Mouse (Mus musculus) heart, embryonic 16.5 days (tissue): Measurements from ENCODE around the gene Irf6. TPM values are rescaled to one million over a fixed set of nuclear protein-coding genes. Genes with fewer than 3 reads are reported as not detected.

Source experiments
- ATAC-seq: fragments of 200-750 bp; cut with Nextera tagmentation; replicated peaks from 2 replicates; pipeline ENCODE4 v1.8.0; 2017; ENCODE audit warnings: moderate number of reproducible peaks; ENCODE audit not compliant: insufficient read depth, low FRiP score; ENCODE audit errors: extremely low read depth
- H3K27ac ChIP-seq: fragments of 300-500 bp; sonication (generic); 2 replicates; pipeline ENCODE4 v1.5.1; 2014; ENCODE audit warnings: mild to moderate bottlenecking, low read length, control low read depth, moderate library complexity
- H3K27me3 ChIP-seq: fragments of 300-500 bp; sonication (generic); 2 replicates; pipeline ENCODE4 v1.6.1; 2014; ENCODE audit warnings: low read length, mixed read lengths; ENCODE audit not compliant: control insufficient read depth, insufficient read depth
- H3K36me3 ChIP-seq: fragments of 300-500 bp; sonication (generic); 2 replicates; pipeline ENCODE4 v1.6.1; 2014; ENCODE audit not compliant: control insufficient read depth, insufficient read depth
- H3K4me1 ChIP-seq: fragments of 300-500 bp; sonication (generic); 2 replicates; pipeline ENCODE4 v1.6.1; 2014; ENCODE audit warnings: low read length, mixed read lengths; ENCODE audit not compliant: control insufficient read depth, insufficient read depth
- H3K4me2 ChIP-seq: fragments of 300-500 bp; sonication (generic); 2 replicates; pipeline ENCODE4 v1.6.1; 2014; ENCODE audit warnings: low read depth, mild to moderate bottlenecking, control low read depth, low read length
- H3K4me3 ChIP-seq: fragments of 300-500 bp; sonication (generic); 2 replicates; pipeline ENCODE4 v1.5.1; 2014; ENCODE audit warnings: mild to moderate bottlenecking, control low read depth, low read length
- H3K9ac ChIP-seq: fragments of 300-500 bp; sonication (generic); 2 replicates; pipeline ENCODE4 v1.6.1; 2014; ENCODE audit warnings: low read length, control low read depth
- H3K9me3 ChIP-seq: fragments of 300-500 bp; sonication (generic); replicated peaks from 2 replicates; pipeline ENCODE4 v1.6.1; 2016; ENCODE audit warnings: low read length; ENCODE audit not compliant: control insufficient read depth
- WGBS: fragments of 180-500 bp; shearing (Covaris S2); extraction: QIAGEN DNeasy Blood & Tissue Kit; methylation state at CpG from one replicate; pipeline ENCODE4 v1.1.7; 2014; 5-methylcytosine and 5-hydroxymethylcytosine counted together
- polyA plus RNA-seq: library from polyadenylated mRNA; unstranded; fragments of >200 nt; fragmentation: Nextera tagmentation; extraction: Ambion mirVana; gene quantifications from 2 replicates; pipeline ENCODE4 v1.2.1, GENCODE M21; 2015

The Irf6 gene
- polyA plus RNA-seq, 1 experiment from 2014 or later: 5.3 TPM

DNA sequence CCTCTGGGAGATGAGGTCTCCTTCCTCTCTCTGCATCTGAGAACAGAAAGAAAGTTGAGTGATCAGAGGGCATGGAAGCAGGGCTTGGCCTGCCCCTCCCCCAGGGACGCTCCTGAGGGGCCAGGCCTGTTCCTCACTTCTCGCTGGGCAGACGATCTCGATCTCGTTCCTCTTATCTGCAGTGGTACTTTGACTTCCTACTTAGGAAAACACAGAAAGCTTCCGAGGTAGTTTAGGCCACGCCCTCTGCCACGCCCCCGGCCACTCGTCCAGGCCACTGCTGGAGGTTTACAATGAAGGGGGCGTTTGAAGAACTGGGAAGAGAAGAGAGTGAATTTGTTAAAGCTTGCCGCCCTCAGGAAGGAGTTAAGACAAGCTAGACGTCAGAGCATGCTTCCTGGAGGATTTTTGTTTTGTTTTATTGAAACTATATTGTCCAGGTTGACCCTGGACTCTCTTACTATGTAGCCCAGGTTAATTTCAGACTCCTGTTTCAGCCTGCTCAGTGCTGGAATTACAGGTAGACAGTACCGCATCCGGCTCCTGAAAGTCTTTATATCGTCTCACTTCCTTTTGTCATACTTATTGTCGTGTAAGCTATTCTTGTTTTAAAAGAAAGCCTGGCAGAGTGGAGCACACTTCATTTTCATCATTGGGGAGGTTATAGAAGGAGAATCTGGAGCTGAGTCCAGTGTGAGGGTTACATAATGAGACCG is 7.6 kb downstream of the Irf6 start:
- peak overlapping the region; percentile 44 for H3K4me3 ChIP-seq
- peak; percentile 58; the same call in 1 of the 2 replicates for ATAC-seq
- H3K9ac ChIP-seq: peak overlapping the region; percentile 67
- H3K4me1 ChIP-seq: peaks cover 10% of the 10 kb centered on the region
- H3K27ac ChIP-seq: peak overlapping the region; percentile 27; the same call in 1 of the 2 replicates
- H3K27me3 ChIP-seq: no peaks in the 10 kb centered on the region
- no peaks in the 10 kb centered on the region for H3K9me3 ChIP-seq
- no peaks in the 10 kb centered on the region for H3K36me3 ChIP-seq
- 14% methylated on average over 18 of the region's 18 CpGs for WGBS
- peak overlapping the region; percentile 63 for H3K4me2 ChIP-seq

GRCm38 (mm10) chr1:193167746-193168145 is 14.8 kb downstream of the Irf6 start, which contains the start of gene A130010J15Rik:
A130010J15Rik (plus strand) TSS chr1:193168046.
- 88% methylated on average over 3 of the region's 3 CpGs for WGBS
- peaks cover 15% of the 10 kb centered on the region for H3K4me1 ChIP-seq
- no peaks in the 10 kb centered on the region for H3K36me3 ChIP-seq
- no peaks in the 10 kb centered on the region for H3K9me3 ChIP-seq
- H3K27ac ChIP-seq: no peak within 1 kb of the TSS
- no peak within 1 kb of the TSS for H3K4me3 ChIP-seq
- no peak for ATAC-seq
- no peak within 1 kb of the TSS for H3K9ac ChIP-seq
- H3K27me3 ChIP-seq: no peaks in the 10 kb centered on the region
- H3K4me2 ChIP-seq: no peak within 1 kb of the TSS

DNA sequence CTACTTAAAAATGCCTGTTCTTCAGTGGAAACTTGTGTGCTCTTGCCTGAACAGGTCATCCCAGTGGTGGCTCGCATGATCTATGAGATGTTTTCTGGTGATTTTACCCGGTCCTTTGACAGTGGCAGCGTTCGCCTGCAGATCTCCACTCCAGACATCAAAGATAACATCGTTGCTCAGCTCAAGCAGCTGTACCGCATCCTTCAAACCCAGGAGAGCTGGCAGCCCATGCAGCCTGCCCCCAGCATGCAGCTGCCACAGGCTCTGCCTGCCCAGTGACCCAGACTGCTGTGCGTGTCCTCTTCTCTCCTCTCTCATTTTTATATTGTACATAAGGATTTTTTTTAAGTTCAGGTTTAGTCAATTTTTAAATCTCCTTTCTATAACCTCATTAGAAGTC is 16.3 kb downstream of the Irf6 start:
- no peak overlapping the region for H3K4me3 ChIP-seq
- ATAC-seq: no peak
- no peak overlapping the region for H3K9ac ChIP-seq
- H3K27ac ChIP-seq: no peak overlapping the region
- H3K9me3 ChIP-seq: no peaks in the 10 kb centered on the region
- no peaks in the 10 kb centered on the region for H3K27me3 ChIP-seq
- no peak overlapping the region for H3K4me2 ChIP-seq
- 72% methylated on average over 7 of the region's 7 CpGs for WGBS
- no peaks in the 10 kb centered on the region for H3K36me3 ChIP-seq
- H3K4me1 ChIP-seq: peaks cover 20% of the 10 kb centered on the region

DNA sequence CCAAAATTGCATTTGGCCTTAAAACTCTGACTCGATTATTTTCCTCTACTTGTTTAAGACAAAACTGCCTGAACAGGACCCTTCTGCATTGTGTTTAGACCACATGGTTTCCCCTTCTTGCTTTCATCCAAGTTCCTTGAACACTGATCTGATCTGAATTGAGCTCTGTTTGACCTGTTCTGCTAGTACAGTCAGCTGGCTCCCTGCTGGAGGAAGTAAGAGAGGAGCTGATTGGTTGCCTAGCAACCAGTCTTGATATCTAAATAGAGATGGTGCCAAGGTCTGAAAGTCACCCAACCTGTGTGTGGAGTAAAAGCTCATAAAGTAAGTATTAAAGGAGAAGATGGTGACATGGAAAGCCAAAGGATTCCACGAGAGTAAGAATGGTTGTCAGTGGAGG is 16.9 kb downstream of the Irf6 start:
- Histone ChIP-seq H3K27me3 (no peaks in the 10 kb centered on the region), H3K36me3 (no peaks in the 10 kb centered on the region), H3K9me3 (no peaks in the 10 kb centered on the region), H3K4me3 (no peak overlapping the region), H3K9ac (no peak overlapping the region), H3K4me2 (no peak overlapping the region), H3K4me1 (peaks cover 26% of the 10 kb centered on the region), H3K27ac (no peak overlapping the region)
- 64% methylated on average over 2 of the region's 2 CpGs for WGBS
- ATAC-seq: no peak

- WGBS: under 1% methylated on average over 48 of the region's 48 CpGs
- Histone ChIP-seq H3K36me3 (no peaks in the 10 kb centered on the region), H3K4me2 (peak overlapping the region; percentile 86), H3K9me3 (no peaks in the 10 kb centered on the region), H3K27ac (peak overlapping the region; percentile 89), H3K4me3 (peak overlapping the region; percentile 69), H3K27me3 (no peaks in the 10 kb centered on the region), H3K4me1 (peaks cover 39% of the 10 kb centered on the region), H3K9ac (peak overlapping the region; percentile 87)
- ATAC-seq: peak; percentile 97
Measured at GRCm38 (mm10) chr1:193172991-193173809, 20.3 kb downstream of the Irf6 start.

GRCm38 (mm10) chr1:193173810-193174129 is 20.9 kb downstream of the Irf6 start:
- peaks cover 39% of the 10 kb centered on the region for H3K4me1 ChIP-seq
- WGBS: 14% methylated on average over 9 of the region's 9 CpGs
- no peaks in the 10 kb centered on the region for H3K27me3 ChIP-seq
- H3K27ac ChIP-seq: peak overlapping the region; percentile 89
- peak overlapping the region; percentile 87 for H3K9ac ChIP-seq
- no peak for ATAC-seq
- H3K4me3 ChIP-seq: peak overlapping the region; percentile 69
- peak overlapping the region; percentile 86 for H3K4me2 ChIP-seq
- H3K9me3 ChIP-seq: no peaks in the 10 kb centered on the region
- no peaks in the 10 kb centered on the region for H3K36me3 ChIP-seq

DNA sequence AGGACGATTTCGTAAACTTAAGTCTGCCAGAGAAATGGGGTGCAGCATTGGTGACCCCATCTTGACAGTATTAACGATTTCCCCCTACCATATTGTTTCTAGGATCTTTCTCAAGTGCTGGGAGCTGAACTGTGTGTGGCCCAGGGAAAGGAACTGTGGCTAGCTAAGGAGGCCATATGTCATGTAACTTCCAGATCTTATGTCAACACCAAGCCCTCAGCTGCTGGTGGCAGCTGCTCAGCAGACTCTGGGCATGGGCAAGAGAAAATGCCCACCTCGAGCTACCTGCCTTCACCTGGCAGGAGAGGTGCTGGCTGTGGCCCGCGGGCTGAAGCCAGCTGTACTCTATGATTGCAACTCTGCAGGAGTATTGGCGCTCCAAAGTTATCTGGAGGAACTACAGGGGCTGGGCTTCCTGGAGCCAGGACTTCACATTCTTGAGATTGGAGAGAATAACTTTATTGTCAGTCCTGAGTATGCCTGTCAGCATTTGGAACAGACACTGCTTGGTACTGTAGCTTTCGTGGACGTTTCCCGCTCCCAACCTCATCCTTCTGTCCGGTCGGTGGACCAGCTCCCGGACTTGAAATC is 21.3 kb downstream of the Irf6 start:
- no peak for ATAC-seq
- Histone ChIP-seq H3K36me3 (no peaks in the 10 kb centered on the region), H3K27ac (peak overlapping the region; percentile 89), H3K4me3 (peak overlapping the region; percentile 69), H3K4me1 (peaks cover 39% of the 10 kb centered on the region), H3K9ac (peak overlapping the region; percentile 87), H3K9me3 (no peaks in the 10 kb centered on the region), H3K4me2 (peak overlapping the region; percentile 86), H3K27me3 (no peaks in the 10 kb centered on the region)
- WGBS: 48% methylated on average over 13 of the region's 13 CpGs

DNA sequence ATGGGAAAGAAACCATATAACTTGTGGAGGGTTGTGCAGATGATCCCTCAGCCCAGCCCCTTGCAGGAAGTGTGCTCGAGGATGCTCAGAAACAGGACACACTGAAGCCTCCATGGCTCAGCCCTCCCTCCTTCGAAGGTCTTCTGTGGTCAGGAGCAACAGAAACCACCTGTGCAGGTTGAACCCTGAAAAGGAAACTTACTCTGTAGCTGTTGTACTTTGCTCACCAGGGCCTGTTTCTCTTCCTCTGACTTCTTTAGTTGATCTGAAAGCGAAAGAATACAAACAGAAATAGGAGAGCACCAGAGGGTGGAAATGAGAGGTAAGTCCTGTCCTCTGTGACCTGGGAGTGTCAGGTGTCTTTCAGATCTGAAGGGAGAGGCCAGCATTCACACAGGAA is 28.2 kb downstream of the Irf6 start:
- H3K27me3 ChIP-seq: no peaks in the 10 kb centered on the region
- no peak for ATAC-seq
- no peak overlapping the region for H3K4me3 ChIP-seq
- 0 out of 2 replicates have a peak, but pooled peaks cover 3% of the 10 kb centered on the region for H3K4me1 ChIP-seq
- no peak overlapping the region for H3K9ac ChIP-seq
- H3K4me2 ChIP-seq: no peak overlapping the region
- H3K36me3 ChIP-seq: no peaks in the 10 kb centered on the region
- H3K9me3 ChIP-seq: no peaks in the 10 kb centered on the region
- H3K27ac ChIP-seq: no peak overlapping the region
- 67% methylated on average over 3 of the region's 3 CpGs for WGBS

- Histone ChIP-seq H3K27ac (peak overlapping the region; percentile 93), H3K36me3 (no peaks in the 10 kb centered on the region), H3K9me3 (no peaks in the 10 kb centered on the region), H3K4me3 (no peak overlapping the region), H3K4me2 (no peak overlapping the region), H3K4me1 (peaks cover 33% of the 10 kb centered on the region), H3K9ac (no peak overlapping the region), H3K27me3 (no peaks in the 10 kb centered on the region)
- no peak for ATAC-seq
- 68% methylated on average over 6 of the region's 6 CpGs for WGBS
Measured at GRCm38 (mm10) chr1:193188257-193188656, 35.3 kb downstream of the Irf6 start.
